Mouse (Mus musculus) thymus, adult 2 months (tissue): Measurements from ENCODE around the gene Rabl6. TPM values are rescaled to one million over a fixed set of nuclear protein-coding genes. Genes with fewer than 3 reads are reported as not detected.
A peak's percentile ranks its signal among the peaks of the same experiment; 100 is the strongest.

ENCODE experiments used
- DNase-seq: peaks from one replicate; pipeline ENCODE4 v3.0.0; 2021
- H3K27ac ChIP-seq: fragments of 200-500 bp; 2 replicates; pipeline ENCODE4 v1.5.1; 2012; ENCODE audit warnings: low read length, control low read depth; ENCODE audit not compliant: control insufficient read depth, insufficient read depth
- H3K27me3 ChIP-seq: fragments of 200-500 bp; 2 replicates; pipeline ENCODE4 v1.6.1; 2012; ENCODE audit warnings: mild to moderate bottlenecking, low read length, moderate library complexity, mixed read lengths; ENCODE audit not compliant: control insufficient read depth, insufficient read depth
- H3K36me3 ChIP-seq: fragments of 200-500 bp; 2 replicates; pipeline ENCODE4 v1.6.1; 2012; ENCODE audit warnings: mild to moderate bottlenecking, low read length, moderate library complexity; ENCODE audit not compliant: control insufficient read depth, insufficient read depth
- H3K4me1 ChIP-seq: fragments of 200-500 bp; replicated peaks from 2 replicates; pipeline ENCODE4 v1.6.1; 2012; ENCODE audit warnings: low read length; ENCODE audit not compliant: control insufficient read depth, insufficient read depth
- H3K4me3 ChIP-seq: fragments of 200-500 bp; 2 replicates; pipeline ENCODE4 v1.5.1; 2012; ENCODE audit warnings: mild to moderate bottlenecking, low read length, control low read depth, moderate library complexity; ENCODE audit not compliant: control insufficient read depth, insufficient read depth
- CTCF ChIP-seq: fragments of 200-500 bp; IDR thresholded peaks from 2 replicates; pipeline ENCODE4 v1.5.1; 2012; ENCODE audit warnings: mild to moderate bottlenecking, control low read depth, low read length, moderate library complexity, borderline replicate concordance; ENCODE audit not compliant: control insufficient read depth, poor library complexity, insufficient read depth; ENCODE audit errors: extremely low read depth
- POLR2A ChIP-seq: fragments of 200-500 bp; IDR thresholded peaks from 2 replicates; pipeline ENCODE4 v1.6.1; 2012; ENCODE audit warnings: mild to moderate bottlenecking, low read length, control low read depth, moderate library complexity; ENCODE audit not compliant: control insufficient read depth, poor library complexity, insufficient read depth; ENCODE audit errors: extremely low read depth
- WGBS: fragments of 180-500 bp; shearing (Covaris S2); methylation state at CpG from one replicate; pipeline ENCODE4 v1.1.7; 2018; 5-methylcytosine and 5-hydroxymethylcytosine counted together
- polyA plus RNA-seq: library from polyadenylated mRNA; depleted of rRNA; stranded (reverse); fragments of >200 nt; gene quantifications from 2 replicates; pipeline ENCODE4 v1.2.3, GENCODE M21; 2012

Gene Rabl6
- polyA plus RNA-seq, 1 experiment, result 83.4 TPM

- peak; percentile 64 for DNase-seq
Observed at GRCm38 (mm10) chr2:25639890-25640289, 31.6 kb upstream of the Rabl6 start.

GRCm38 (mm10) chr2:25634046-25634445 lies 25.7 kb upstream of the Rabl6 start:
- 100% methylated on average over 1 of the region's 1 CpGs for WGBS
- H3K4me3 ChIP-seq, result no peak overlapping the region

More at GRCm38 (mm10) chr2:25639890-25640289, 31.6 kb upstream of the Rabl6 start:
- Histone ChIP-seq H3K4me1 (no peaks in the 10 kb centered on the region), H3K27me3 (no peaks in the 10 kb centered on the region), H3K27ac (no peak overlapping the region), H3K4me3 (no peak overlapping the region), H3K36me3 (no peaks in the 10 kb centered on the region)
- WGBS, result 24% methylated on average over 6 of the region's 6 CpGs
- TF ChIP-seq CTCF (no peak), POLR2A (no peak)

GRCm38 (mm10) chr2:25633616-25634015 lies 25.3 kb upstream of the Rabl6 start:
- H3K36me3 ChIP-seq, result no peaks in the 10 kb centered on the region
- WGBS, result 91% methylated on average over 3 of the region's 3 CpGs
- no peak for DNase-seq
- H3K27ac ChIP-seq, result no peak overlapping the region
- no peaks in the 10 kb centered on the region for H3K4me1 ChIP-seq
- TF ChIP-seq POLR2A (no peak), CTCF (no peak)
- H3K27me3 ChIP-seq, result no peaks in the 10 kb centered on the region
- H3K4me3 ChIP-seq, result no peak overlapping the region

More at GRCm38 (mm10) chr2:25634046-25634445, 25.7 kb upstream of the Rabl6 start:
- H3K36me3 ChIP-seq, result no peaks in the 10 kb centered on the region
- no peak for DNase-seq
- no peak overlapping the region for H3K27ac ChIP-seq
- no peaks in the 10 kb centered on the region for H3K27me3 ChIP-seq
- no peaks in the 10 kb centered on the region for H3K4me1 ChIP-seq
- TF ChIP-seq CTCF (no peak), POLR2A (no peak)

- no peaks in the 10 kb centered on the region for H3K27me3 ChIP-seq
- H3K36me3 ChIP-seq, result no peaks in the 10 kb centered on the region
- H3K4me3 ChIP-seq, result no peak overlapping the region
- TF ChIP-seq POLR2A (no peak), CTCF (no peak)
- H3K27ac ChIP-seq, result no peak overlapping the region
- no peak for DNase-seq
- H3K4me1 ChIP-seq, result no peaks in the 10 kb centered on the region
- WGBS, result 76% methylated on average over 4 of the region's 4 CpGs
Observed at GRCm38 (mm10) chr2:25628738-25629137, 20.4 kb upstream of the Rabl6 start.

GRCm38 (mm10) chr2:25627811-25628210 lies 19.5 kb upstream of the Rabl6 start, which contains the start of gene Fcna:
Gene Fcna (minus strand): TSS chr2:25628030.
- Histone ChIP-seq H3K4me1 (no peaks in the 10 kb centered on the region), H3K4me3 (no peak within 1 kb of the TSS), H3K27ac (no peak within 1 kb of the TSS), H3K27me3 (no peaks in the 10 kb centered on the region; the same call in 1 of the 2 replicates), H3K36me3 (no peaks in the 10 kb centered on the region)
- WGBS, result 81% methylated on average over 6 of the region's 6 CpGs
- DNase-seq, result no peak
- TF ChIP-seq CTCF, result no peak
- no peak for TF ChIP-seq POLR2A

- TF ChIP-seq CTCF, result no peak
- no peak for TF ChIP-seq POLR2A
- Histone ChIP-seq H3K36me3 (no peaks in the 10 kb centered on the region), H3K27ac (no peak overlapping the region), H3K4me1 (peaks cover 7% of the 10 kb centered on the region), H3K27me3 (no peaks in the 10 kb centered on the region; the same call in 1 of the 2 replicates), H3K4me3 (no peak overlapping the region)
- no peak for DNase-seq
- WGBS, result 39% methylated on average over 5 of the region's 5 CpGs
Observed at GRCm38 (mm10) chr2:25625986-25626385, 17.7 kb upstream of the Rabl6 start.

- TF ChIP-seq CTCF (peak; percentile 79), POLR2A (no peak)
- Histone ChIP-seq H3K27me3 (no peaks in the 10 kb centered on the region; the same call in 1 of the 2 replicates), H3K27ac (no peak within 1 kb of the TSS), H3K4me1 (peaks cover 17% of the 10 kb centered on the region), H3K36me3 (no peaks in the 10 kb centered on the region), H3K4me3 (no peak within 1 kb of the TSS)
- peak; percentile 69 for DNase-seq
- WGBS, result 22% methylated on average over 34 of the region's 34 CpGs
Observed at GRCm38 (mm10) chr2:25621229-25622200, 13.2 kb upstream of the Rabl6 start, which contains the start of gene Tmem141. Gene Tmem141 (minus strand): TSS chr2:25622005.
